Mouse (Mus musculus) erythroblast, embryonic 14.5 days (primary cell): ENCODE data around the gene Stx4a.

Experiments used
- GATA1 ChIP-seq: IDR thresholded peaks from 2 replicates; pipeline ENCODE4 v1.6.1; 2012; ENCODE audit warnings: low read length, inconsistent platforms, mixed read lengths
- TAL1 ChIP-seq: IDR thresholded peaks from 3 replicates; pipeline ENCODE4 v1.6.1; 2012; ENCODE audit warnings: low read length, inconsistent platforms, mixed read lengths

GRCm38 (mm10) chr7:127869149-127869810 lies 45.2 kb downstream of the Stx4a start:
- TF ChIP-seq TAL1 (no peak), GATA1 (no peak)
